Mouse (Mus musculus) embryo, embryonic 10 days (tissue): Measurements from ENCODE around the gene Cercam.

Experiments used
- DNase-seq: peaks from one replicate; pipeline ENCODE4 v3.0.0-alpha.2; 2015; ENCODE audit warnings: low spot score

Gene Cercam

DNA sequence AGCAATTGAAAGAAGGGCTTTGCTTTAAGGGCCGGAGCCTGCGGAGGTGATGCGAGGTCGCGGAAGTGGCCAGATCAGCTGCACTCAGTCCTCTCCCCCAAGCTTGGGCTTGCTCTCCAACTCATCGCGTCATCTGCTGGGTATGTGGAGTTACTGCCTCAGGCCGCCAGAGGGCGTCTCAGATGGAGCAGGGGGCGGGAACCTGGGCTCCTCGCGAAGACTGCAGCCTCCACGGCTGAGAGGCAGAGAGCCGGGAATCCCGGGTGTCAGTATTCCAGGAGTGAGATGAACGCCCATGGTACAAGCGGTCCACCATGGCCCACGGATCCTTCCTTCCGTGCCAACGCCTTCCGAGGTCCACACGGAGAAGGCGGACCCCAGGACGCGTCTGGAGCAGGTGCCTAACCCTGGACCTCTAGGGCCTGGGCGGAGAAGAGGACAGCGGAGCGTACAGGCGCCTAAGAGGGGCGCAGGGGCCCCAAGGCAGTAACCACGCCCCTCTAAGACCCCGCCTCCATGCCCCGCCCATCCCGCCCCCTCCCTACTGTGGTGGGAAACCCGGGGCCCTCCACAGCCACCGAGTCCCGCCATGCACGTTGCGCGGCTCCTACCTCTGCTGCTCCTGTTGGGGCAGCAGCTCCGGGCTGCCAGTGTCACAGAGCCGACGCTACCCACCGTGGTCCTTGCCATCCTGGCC is at the start of gene Cercam:
Gene Cercam (plus strand): TSS at position 216 of the 697 bp plus-strand sequence.
- DNase-seq = peak; percentile 93

- no peak for DNase-seq
These were observed 49.6 kb upstream of the Cercam start for GRCm38 (mm10) chr2:29819363-29819762.

DNA sequence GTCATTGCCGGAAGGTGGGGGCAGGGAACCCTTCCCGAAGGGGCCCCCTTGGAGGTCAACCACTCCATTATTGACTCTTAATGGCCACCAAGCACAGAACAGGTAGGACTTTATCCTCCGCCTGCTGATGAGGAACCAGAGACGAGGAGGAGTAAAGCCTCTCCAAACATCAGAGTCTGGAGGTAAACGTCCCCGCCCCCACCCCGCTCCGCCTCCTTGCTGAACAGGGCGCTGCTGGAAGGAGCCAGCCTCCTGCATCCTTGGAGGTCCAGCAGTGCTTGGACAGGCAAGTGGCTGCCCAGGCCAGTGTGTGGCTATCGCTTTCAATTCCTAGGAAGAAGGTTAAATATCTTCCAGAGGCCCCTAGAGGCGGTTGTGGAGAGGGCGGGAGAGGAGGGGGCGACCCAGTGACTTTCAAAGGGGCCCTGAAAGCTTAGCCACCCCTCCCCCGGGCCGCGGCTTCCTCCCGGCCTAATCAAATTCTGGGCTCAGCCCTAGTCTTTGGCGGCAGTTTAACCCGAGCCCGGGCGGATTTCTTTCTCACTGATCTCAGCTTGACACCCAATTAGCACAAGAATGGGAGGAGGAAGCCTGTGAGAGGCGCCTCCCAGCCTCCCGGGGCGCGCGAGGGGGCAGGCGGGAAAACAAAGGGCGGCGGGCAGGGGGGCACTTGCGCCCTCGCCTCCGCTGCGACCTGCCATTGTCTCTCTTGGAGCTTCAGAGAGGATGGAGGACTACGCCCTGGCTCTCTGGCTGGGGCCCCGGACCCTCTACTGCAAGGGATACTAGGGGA is 48.7 kb upstream of the Cercam start, which contains the start of gene Urm1:
Gene Urm1 (plus strand): TSS at position 51 of the 793 bp plus-strand sequence.
- peak; percentile 88 for DNase-seq

GRCm38 (mm10) chr2:29826318-29826925 is 42.5 kb upstream of the Cercam start:
- peak; percentile 42 for DNase-seq

DNA sequence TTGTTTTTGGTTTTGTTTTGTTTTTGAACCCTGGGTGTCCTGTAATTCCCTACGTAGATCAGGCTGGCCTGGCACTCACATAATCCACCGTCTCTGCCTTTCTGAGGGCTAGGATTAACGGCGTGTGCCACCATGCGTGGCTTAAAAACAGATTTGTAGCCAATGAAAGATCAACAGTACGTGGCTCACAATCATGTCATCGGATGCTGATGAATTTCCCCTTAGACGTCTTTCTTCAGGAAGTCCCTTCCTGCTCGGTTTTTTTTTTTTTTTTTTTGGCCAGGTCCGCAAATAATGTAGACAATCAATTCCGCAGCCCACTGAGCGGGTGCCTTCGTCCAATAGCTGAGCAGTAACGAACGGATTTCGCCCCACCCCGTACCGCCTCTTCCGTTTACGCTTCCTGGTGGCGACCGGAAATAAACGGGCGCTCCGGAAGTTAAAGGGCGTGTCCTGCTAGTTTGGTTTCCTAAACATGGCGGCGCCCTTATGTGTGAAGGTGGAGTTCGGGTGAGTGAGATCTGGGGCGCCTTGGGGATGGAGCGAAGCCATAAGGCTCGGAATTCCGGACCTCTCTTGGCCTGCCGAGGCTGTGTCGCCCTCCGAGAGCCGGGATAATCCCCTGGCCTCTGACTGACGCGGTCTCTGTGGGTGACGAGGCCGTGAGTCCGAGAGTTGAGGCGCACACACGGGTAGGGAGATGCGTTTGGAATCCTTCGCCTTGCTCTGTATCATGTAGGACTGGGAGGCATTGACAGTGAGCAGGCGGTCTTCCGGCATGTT is 41.8 kb upstream of the Cercam start:
- DNase-seq = peak; percentile 99

DNA sequence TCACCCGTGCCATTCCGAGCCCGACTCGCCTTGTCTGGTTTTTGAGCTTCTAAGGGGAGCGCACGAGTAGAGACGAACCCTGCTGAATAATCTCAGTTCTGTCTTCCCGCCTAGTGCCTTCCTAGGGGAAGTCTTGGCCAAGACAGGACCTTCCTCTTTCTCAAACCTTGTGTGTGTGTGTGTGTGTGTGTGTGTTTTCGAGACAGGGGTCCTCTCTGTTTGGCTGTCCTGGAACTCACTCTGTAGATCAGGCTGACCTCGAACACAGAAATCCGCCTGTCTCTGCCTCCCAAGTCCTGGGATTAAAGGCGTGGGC is 41.3 kb upstream of the Cercam start:
- no peak for DNase-seq

- no peak for DNase-seq
These were observed 37.9 kb upstream of the Cercam start for GRCm38 (mm10) chr2:29831106-29831505.

- DNase-seq = no peak
These were observed 35.2 kb upstream of the Cercam start for GRCm38 (mm10) chr2:29833796-29834195.

GRCm38 (mm10) chr2:29835391-29835899 is 33.5 kb upstream of the Cercam start:
- DNase-seq = peak; percentile 64

DNA sequence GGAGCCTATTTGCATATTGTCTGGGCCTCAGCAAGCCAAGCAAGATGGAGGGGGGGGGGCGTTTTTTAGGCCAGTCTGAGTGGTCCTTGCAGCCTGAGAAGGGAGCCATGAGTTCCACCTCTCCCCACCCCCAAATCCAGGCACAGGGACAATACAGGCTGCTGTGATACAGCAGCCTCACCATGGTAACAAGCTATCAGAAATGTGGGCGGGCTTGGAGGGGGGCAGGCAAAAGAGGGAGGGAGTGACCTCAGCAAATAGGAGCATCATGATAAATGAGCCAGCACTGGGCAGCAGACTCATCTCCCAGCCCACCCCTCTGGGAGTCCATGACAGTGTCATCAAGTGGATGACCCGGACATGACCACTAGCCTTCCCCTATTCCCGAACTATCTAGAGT is 29.5 kb upstream of the Cercam start:
- DNase-seq = peak; percentile 74

- DNase-seq = peak; percentile 71
These were observed 25.5 kb upstream of the Cercam start for GRCm38 (mm10) chr2:29843231-29844105.

- peak; percentile 27 for DNase-seq
These were observed 24.8 kb upstream of the Cercam start for GRCm38 (mm10) chr2:29844115-29844514.

- no peak for DNase-seq
These were observed 24.3 kb upstream of the Cercam start for GRCm38 (mm10) chr2:29844661-29845060.

- DNase-seq = peak; percentile 29
These were observed 23.3 kb upstream of the Cercam start for GRCm38 (mm10) chr2:29845636-29846035.

- DNase-seq = peak; percentile 87
These were observed 22.7 kb upstream of the Cercam start for GRCm38 (mm10) chr2:29846061-29846853.

- DNase-seq = peak; percentile 27
These were observed 22.1 kb upstream of the Cercam start for GRCm38 (mm10) chr2:29846911-29847310.

- DNase-seq = no peak
These were observed 19.9 kb upstream of the Cercam start for GRCm38 (mm10) chr2:29849041-29849440.

GRCm38 (mm10) chr2:29849841-29850480 is 19.0 kb upstream of the Cercam start:
- DNase-seq = peak; percentile 66

GRCm38 (mm10) chr2:29852957-29853485 is 15.9 kb upstream of the Cercam start:
- DNase-seq = peak; percentile 65
